Mouse (Mus musculus) embryo, embryonic 10.5 days (tissue): Measurements from ENCODE around the gene Robo1.

Experiments
- DNase-seq: peaks from one replicate; pipeline ENCODE4 v3.0.0-alpha.2; 2015; ENCODE audit warnings: low spot score

Robo1 gene

DNA sequence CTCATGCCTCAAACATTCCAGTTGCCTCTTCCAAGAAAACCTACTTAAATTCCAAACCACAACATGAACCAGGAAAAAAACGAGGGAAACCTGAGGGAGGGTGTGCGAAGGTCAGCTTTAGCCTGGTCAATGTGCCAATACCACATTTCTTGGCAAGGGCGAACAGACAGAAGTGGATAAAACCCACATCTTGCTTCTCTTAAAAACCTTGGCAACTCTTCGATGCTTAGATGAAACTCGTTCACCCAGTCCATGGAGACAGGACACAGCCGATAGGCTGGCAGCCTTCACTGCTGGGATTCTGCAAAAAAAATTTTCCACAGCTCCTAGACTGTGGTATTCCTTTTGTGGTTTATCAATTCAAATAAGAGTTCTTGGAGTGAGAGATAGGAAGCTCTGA, 690.6 kb downstream of the Robo1 start:
- DNase-seq: no peak

DNA sequence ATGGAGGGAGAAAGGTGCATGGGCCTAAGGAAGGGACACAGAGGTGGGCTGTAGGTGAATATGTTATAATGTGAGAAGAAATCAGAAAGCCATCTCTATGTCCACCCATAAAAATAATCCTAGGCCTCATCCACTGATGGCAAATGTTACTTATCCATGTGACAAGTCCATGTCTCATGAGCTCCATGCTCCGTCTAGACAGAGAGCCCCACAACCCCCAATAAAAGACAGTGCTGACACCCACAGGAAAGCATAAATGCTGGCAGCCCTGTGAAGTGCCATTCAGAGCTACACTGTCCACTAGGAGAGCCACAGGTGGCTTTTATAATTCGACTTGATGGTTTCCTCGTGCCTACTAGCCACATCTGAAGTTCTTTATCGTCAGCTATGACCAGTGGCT, 694.6 kb downstream of the Robo1 start:
- no peak for DNase-seq

DNA sequence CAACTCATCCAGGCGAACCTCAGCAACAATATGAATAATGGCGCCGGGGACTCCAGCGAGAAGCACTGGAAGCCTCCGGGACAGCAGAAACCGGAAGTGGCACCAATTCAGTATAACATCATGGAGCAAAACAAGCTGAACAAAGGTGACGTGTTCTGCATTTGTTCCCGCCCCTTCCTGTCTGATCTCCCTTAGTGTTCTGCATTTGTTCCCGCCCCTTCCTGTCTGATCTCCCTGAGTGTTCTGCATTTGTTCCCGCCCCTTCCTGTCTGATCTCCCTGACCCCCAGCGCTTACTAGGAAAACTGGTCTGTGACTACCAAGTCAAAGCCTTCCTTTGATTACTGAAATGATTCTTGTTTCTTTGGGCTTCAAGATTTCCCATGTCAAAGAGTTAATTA, 696.5 kb downstream of the Robo1 start:
- no peak for DNase-seq

DNA sequence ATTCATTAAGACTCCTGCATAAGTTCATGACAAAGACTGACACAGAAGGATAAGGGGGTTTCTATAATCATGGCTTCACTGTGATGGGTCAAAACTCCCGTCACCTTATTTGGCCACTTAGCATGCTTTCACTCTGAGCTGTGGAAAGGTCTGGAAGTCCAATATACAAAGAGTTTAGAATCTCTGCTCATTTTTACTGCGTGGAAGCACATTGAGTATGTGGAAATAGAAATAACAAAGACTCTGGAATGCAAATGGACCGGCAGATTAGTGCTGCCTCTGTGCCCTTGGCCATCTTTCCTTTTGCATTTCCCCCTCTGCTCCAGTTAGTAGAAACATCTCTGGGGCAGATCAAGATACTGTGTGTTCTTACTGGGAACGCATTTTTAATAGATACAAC, 697.7 kb downstream of the Robo1 start:
- DNase-seq: no peak

DNA sequence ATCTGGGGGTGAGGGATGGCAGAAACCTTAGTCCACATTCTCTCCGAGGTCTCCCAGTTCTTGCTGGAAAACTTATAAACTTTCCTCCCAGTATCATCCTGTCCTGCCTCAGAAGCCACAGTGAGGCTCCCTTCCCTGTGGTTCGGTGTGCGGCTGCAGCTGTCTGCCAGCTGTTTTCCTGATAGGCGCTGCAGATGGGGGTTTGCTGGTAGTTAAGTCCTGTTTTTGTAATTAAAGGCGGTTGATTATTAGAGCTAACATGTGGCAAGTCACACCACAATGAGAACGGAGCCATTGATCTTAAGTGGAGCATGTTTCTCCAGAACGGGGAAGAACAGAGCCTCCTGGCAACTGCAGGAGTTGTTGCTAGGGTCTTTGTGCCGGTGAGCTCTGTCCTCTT, 699.3 kb downstream of the Robo1 start:
- peak; percentile 56 for DNase-seq

DNA sequence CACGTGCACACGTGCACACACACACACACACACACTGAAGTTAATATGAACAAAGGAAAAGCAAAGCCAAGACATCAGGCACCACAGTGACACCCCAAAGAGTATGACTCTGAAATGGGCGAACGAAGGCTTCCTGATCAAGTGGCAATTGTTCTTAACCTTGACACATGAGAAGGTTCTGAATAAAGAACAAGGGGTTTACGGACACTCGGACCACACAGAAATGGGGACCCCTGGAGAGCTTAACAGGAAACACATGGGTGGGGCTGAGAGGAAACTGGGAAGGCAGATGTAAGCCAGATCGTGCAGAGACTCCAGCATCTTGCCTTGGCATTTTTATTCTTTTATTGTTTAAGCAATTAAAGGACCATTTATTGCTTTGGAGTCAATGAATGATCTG, 703.2 kb downstream of the Robo1 start:
- DNase-seq: peak; percentile 24

DNA sequence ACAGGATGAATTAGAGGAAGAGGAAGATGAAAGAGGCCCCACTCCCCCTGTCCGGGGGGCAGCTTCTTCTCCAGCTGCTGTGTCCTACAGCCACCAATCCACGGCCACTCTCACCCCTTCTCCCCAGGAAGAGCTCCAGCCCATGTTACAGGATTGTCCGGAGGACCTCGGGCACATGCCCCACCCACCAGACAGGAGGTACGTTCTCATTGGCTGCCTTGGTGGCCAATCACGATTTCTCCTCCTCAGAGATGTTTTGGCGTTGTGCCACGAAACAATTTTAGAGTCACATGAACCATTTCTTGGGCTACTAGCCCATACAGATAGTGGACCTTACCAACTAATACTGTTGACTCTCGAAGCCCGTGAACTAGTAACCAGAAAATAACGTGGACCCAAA, 704.8 kb downstream of the Robo1 start:
- DNase-seq: no peak

DNA sequence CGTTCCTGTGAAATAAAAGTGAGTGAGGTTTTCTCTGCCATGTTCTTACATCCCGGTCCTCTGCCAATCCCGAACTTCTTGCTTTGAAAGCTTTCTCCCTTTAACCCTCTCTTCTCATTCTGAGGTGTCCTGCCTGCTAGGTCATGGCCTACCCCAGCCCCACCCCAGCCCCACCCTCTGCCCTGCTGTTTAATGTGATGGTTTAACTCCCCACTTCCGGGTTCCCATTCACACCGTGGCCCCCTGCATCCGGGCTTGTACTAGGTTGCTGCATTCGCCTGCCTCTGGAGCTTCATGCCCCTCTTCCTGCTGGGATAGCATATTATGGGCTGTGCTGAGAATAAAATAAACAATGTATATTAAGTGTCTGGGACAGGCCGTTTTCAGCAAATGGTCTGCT, 706.4 kb downstream of the Robo1 start:
- DNase-seq: no peak

DNA sequence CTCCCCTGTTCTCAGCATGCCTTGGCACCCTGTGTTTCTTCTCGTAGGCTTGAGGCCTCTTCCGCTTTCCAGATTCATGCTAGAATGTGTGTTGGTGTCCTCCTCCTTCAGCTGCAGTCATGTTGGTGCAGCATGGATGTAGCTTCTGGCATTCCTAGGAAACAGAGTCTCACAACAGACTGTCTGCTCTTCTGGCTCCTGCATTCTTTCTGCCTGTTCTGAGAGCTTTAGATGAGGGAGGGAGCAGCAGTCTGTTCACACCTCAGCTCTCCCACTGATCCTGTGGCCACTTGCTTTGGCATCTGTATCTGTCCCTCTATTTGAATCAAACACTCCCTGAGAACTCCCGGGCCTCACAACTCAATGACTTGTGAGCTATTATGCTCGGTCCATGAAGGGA, 707.9 kb downstream of the Robo1 start:
- no peak for DNase-seq

DNA sequence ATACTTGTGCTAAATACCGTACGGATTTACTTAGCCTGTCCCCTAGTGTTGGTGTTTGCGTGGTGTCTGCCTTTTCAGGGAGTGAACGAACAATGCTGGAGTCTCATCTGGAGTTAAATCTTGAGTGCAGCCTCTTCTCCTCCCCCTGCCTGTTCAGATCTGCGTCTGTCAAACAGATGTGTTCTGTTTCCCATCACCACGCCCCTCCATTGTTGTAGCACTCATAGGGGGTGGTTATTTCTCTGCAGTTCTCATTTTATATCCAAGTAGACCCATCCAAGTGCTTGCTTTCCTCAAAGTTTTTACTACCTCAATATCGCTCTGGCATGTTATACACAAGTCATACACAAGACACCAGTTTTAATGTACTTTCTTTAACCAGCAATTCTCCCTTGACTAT, 708.7 kb downstream of the Robo1 start:
- peak; percentile 36 for DNase-seq

DNA sequence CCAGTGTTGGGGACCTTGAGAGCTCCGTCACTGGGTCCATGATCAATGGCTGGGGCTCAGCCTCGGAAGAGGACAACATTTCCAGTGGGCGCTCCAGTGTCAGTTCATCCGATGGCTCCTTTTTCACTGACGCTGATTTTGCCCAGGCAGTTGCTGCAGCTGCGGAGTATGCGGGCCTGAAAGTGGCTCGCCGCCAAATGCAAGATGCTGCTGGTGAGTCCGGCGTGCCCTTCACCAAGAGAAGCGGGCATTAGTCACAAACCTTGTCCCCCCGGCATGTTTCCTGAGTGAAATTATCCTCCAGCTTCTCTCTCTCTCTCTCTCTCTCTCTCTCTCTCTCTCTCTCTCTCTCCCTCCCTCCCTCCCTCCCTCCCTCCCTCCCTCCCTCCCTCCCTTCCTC, 716.2 kb downstream of the Robo1 start:
- no peak for DNase-seq

DNA sequence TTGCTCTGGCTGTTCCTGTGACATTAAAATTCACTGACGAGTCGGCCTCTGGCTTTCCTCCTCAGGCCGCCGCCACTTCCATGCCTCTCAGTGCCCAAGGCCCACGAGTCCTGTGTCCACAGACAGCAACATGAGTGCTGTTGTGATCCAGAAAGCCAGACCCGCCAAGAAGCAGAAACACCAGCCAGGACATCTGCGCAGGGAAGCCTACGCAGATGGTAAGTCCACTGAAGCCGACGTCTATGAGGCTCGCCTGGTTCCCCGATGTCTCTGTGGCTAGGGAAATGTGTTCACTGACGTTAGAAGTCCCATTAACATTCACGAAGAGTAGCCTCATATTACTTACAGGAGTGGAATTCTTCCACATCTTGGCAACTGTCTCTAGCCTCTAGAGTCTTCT, 719.6 kb downstream of the Robo1 start:
- no peak for DNase-seq

DNA sequence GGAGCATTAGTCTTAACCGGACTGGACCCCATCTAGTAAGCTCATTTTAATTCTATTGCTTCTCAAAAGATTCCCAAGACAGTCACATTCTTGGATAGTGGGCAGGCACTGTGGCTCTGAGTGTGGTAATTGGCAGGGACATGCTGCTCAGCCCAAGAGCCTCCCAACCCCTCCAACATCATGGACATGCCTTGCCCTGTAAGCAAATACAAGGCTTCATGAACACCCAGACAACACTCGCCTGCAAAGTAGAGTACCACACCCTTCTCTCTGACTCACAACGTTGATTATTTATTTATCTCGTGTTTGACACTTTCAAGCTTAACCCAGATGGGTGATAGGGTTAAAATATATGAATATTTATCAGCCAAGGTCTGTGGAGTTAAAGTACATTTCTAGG, 722.9 kb downstream of the Robo1 start:
- DNase-seq: no peak

DNA sequence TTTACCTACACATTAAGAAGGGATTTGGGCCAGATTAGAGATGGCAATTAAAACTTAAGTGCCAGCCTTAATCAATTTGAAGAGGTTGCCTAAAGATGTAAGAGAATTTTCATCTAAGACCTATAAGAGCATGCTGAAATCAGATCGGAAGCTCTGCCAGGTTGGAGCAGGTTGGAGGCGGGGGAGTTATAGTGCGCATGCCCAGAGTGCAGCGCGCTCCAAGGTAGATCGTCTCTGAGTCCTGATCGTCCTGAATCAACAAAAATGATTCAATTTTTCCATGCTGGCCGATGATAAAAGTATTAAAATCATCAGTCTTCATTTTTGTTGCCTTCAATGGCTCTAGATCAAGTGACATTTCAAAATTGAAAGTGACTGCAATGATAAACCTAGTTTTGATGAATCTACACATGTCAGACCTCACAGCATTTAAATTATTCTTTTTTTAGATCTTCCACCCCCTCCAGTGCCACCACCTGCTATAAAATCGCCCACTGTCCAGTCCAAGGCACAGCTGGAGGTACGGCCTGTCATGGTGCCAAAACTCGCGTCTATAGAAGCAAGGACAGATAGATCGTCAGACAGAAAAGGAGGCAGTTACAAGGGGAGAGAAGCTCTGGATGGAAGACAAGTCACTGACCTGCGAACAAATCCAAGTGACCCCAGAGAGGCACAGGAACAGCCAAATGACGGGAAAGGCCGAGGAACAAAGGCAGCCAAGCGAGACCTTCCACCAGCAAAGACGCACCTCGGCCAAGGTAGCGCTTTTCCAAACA, 727.3 kb downstream of the Robo1 start:
- DNase-seq: no peak

DNA sequence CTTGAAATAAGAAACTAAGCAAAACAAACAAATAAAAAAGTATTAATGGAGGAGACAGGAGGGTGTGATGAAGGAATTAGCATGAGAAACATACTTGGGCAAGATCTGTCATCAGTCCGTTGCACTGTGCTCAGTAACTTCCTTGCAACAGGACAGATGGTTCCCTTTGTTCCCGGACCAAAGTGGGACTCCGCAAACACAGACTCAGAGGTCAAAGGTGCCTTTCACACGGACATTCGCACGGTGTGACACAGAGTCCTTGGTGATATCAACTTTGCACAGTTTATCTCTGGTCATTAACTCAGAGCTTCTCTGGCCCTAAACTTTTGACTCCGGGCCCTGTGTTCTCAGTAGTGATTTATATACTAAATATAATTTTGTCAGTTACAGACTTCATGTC, 730.4 kb downstream of the Robo1 start:
- DNase-seq: peak; percentile 63

DNA sequence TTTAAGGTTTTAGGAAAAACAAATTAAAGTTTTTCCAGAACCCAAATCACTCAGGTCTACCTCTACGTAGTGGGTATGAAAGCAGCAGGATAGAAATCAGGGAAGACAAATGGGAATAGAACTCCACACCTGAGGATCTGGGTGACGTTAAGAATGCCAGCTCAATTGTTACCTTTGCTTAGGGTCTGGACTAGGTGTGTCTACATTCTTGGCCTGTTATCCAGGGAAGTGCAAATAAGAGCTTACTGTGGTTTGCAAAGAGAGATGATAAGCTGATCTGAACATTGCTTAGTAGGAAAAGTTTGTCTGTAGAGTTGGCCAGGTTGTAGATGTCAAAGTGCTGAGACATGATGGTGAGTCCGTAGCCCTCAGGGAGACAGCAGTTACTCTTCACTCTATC, 754.4 kb downstream of the Robo1 start:
- no peak for DNase-seq

DNA sequence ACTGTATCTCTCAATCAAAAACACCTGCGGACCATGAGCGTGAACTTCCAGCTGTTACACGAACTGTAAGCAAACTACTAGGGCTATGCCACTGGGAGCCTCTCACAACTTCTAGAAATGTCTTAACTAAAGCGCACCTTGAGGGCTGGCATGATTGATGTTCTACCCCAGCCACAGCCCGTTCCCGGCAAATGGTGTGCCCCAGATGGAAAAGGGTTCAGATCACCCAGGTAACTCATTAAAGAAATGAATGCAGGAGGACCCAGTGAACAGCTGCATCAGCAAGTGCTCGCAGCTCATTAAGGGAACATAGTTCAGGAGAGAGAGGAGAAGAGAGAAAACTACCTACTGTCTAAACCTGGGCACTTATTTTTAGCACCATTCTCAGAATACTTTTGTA, 759.7 kb downstream of the Robo1 start:
- DNase-seq: no peak

DNA sequence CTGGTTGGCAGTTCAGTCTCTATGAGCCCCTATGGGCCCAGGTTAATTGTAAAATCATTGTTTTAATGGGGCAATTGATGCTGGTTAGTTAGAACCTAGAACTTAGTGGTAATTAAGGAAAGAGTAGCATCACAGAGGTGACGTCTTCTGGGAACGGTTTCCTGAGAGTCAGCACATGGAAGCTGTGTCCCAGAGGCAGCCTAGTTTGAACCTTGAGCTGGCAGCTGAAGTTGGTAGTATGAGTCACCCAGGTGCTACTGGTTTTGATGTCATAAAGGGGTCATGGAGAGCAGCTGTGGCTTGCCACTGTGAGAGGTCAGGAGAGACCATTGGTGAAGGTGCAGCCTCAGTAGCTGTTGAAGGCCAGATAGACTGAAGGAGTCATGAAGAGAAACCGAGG, 763.9 kb downstream of the Robo1 start:
- DNase-seq: no peak

DNA sequence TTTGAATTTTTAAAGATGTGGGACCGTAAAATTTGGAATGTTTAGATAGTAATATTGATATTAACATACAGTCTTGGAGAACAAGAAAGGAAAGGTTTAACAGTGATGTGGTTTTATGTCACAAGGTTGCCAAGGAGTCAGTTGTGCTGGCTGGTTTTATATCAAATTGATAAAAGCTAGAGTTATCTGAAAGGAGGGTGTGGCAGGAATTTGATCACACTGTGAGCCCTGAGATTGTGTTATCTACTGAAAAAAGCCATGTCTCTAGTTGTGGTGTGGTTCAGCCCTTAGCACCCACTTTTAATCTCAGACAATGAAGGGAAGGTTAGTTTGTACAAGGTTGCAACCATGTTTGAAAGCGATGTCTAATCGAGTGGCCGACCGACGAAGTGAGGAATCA, 764.8 kb downstream of the Robo1 start:
- DNase-seq: no peak

DNA sequence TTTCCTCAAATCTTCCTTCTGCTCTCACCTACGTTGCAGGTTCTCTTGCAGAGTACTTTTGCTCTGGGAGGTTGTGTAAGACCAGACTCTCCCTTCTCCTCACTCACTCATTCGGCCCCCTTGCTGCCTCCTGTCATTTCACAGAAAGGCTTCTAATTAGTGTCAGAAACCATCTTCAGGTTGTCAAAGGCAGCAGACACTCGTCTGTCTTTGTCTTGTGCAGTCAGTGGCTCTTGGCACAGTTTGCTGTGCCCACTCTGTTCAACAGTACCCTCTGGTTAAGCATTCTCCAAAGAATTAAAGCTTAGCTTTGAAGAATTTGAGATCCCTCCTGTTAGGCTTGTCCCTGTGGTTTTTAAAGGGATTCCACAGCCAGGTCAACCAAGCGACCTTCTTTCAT, 774.3 kb downstream of the Robo1 start:
- no peak for DNase-seq

DNA sequence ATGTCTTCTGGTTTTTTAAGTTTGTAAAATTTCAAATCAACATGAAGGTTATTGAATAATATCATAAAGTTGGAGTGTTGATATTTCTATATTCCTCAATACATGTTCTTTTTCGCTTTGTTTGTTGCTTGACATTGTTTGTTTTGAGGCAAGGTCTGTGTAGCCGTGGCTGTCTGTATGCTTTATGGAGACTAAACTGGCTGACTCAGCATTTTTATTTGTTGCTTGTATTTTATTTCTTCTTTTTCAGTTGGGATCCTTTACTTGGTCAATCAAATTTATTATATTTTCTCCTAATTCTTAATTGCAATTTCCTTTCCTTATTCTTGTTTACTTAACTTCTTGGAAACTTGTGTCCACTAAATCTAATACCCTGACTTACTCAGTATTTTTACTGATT, 775.0 kb downstream of the Robo1 start:
- no peak for DNase-seq
